Mouse (Mus musculus) G1E (cell line): ENCODE data around the gene Dclre1a.

Source experiments
- CTCF ChIP-seq: IDR thresholded peaks from 2 replicates; pipeline ENCODE4 v1.5.1; 2012; ENCODE audit warnings: low read depth, low read length, inconsistent platforms, mixed read lengths
- GATA2 ChIP-seq: IDR thresholded peaks from 2 replicates; pipeline ENCODE4 v1.6.1; 2012; ENCODE audit warnings: low read depth, low read length, inconsistent platforms, borderline replicate concordance

- TF ChIP-seq CTCF, result no peak
- TF ChIP-seq GATA2, result no peak
These were observed 35.8 kb upstream of the Dclre1a start for GRCm38 (mm10) chr19:56583785-56584184.
